Mouse (Mus musculus) erythroblast, embryonic 14.5 days (primary cell): Measurements from ENCODE around the gene 4930519P11Rik. TPM values are rescaled to one million over a fixed set of nuclear protein-coding genes. Genes with fewer than 3 reads are reported as not detected.

Experiments used
- H3K27me3 ChIP-seq: 2 replicates; pipeline ENCODE4 v1.6.1; 2012; ENCODE audit warnings: inconsistent platforms; ENCODE audit not compliant: control insufficient read depth
- H3K36me3 ChIP-seq: 2 replicates; pipeline ENCODE4 v1.6.1; 2012; ENCODE audit warnings: mild to moderate bottlenecking, inconsistent platforms; ENCODE audit not compliant: control insufficient read depth
- H3K4me1 ChIP-seq: 2 replicates; pipeline ENCODE4 v1.6.1; 2012; ENCODE audit warnings: inconsistent platforms; ENCODE audit not compliant: control insufficient read depth
- H3K4me3 ChIP-seq: replicated peaks from 2 replicates; pipeline ENCODE3; 2012; ENCODE audit warnings: moderate library complexity, mild to moderate bottlenecking, inconsistent platforms
- H3K9me3 ChIP-seq: 2 replicates; pipeline ENCODE4 v1.6.1; 2012; ENCODE audit warnings: low read length, inconsistent platforms, mixed read lengths; ENCODE audit not compliant: control insufficient read depth
- GATA1 ChIP-seq: IDR thresholded peaks from 2 replicates; pipeline ENCODE4 v1.6.1; 2012; ENCODE audit warnings: low read length, inconsistent platforms, mixed read lengths
- TAL1 ChIP-seq: IDR thresholded peaks from 3 replicates; pipeline ENCODE4 v1.6.1; 2012; ENCODE audit warnings: low read length, inconsistent platforms, mixed read lengths
- polyA plus RNA-seq: library from polyadenylated mRNA; stranded (reverse); fragments of >175 nt; gene quantifications from 2 replicates; pipeline ENCODE4 v1.2.3, GENCODE M21; 2012

4930519P11Rik gene
- polyA plus RNA-seq, 1 experiment = 0.33 TPM

DNA sequence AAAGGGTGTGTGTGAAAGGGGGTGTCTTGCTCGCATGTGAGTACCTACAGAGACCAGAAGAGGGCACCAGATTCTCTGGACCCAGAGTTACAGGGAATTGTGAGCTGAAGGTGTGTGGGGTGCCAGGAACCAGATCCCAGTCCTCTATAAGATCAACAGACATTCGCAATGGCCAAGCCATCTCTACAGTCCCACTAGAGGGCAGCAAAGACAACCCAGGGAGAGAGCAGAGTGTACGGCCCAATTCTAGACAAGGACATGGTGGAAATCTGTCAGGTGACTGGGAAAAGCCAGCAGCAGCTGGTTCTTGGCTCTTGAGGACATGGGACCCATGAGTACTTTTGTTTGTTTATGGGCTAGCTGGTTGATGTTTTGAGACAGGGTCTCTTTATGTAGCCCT, 20.2 kb downstream of the 4930519P11Rik start:
- TF ChIP-seq TAL1 (no peak), GATA1 (no peak)
- H3K4me3 ChIP-seq = no peak overlapping the region
- peaks cover 1% of the 10 kb centered on the region; the same call in 1 of the 2 replicates for H3K4me1 ChIP-seq
- H3K36me3 ChIP-seq = peaks cover 54% of the 10 kb centered on the region
- no peaks in the 10 kb centered on the region for H3K27me3 ChIP-seq
- peaks cover 5% of the 10 kb centered on the region; the same call in 1 of the 2 replicates for H3K9me3 ChIP-seq

DNA sequence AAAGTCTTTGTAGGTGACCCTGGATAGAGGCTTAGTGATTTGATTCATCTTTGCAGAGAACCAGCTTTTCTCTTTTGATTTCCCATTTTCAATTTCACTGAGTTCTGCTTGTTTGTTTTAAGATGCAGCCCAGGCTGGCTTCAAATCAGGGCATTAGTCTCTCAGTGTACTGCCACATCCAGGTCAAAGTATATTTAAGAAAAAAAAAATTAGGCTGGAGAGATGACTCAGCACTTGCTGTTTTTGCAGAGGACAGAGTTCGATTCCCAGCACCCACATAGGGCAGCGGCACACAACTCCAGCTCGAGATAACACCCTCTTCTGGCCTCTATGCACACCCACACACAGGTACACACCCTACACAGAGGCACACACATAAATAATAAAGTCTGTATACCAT, 22.0 kb downstream of the 4930519P11Rik start:
- H3K4me1 ChIP-seq = no peaks in the 10 kb centered on the region; the same call in 1 of the 2 replicates
- H3K4me3 ChIP-seq = no peak overlapping the region
- TF ChIP-seq TAL1 = no peak
- no peak for TF ChIP-seq GATA1
- H3K36me3 ChIP-seq = peaks cover 66% of the 10 kb centered on the region
- H3K27me3 ChIP-seq = no peaks in the 10 kb centered on the region
- peaks cover 5% of the 10 kb centered on the region; the same call in 1 of the 2 replicates for H3K9me3 ChIP-seq

DNA sequence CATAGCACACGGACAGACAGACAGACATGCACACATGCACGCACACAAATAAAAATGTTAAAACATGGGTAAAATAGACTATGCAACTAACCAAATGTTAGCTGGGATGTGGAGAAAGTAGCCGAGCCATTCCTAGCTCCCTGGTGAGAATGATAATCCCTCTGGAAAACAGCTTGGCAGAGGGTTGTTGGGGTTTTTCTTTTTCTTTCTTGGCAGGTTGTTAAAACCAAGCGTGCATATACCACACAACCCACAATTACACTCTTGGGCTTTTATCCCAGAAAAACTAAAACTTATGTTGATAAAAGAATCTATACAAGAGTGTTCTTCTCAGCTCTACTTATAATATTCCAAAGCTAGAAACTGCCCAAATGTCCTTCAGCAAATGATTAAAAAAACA, 24.2 kb downstream of the 4930519P11Rik start:
- Histone ChIP-seq H3K4me1 (peaks cover 7% of the 10 kb centered on the region), H3K4me3 (no peak overlapping the region), H3K9me3 (peaks cover 5% of the 10 kb centered on the region; the same call in 1 of the 2 replicates), H3K27me3 (no peaks in the 10 kb centered on the region), H3K36me3 (peaks cover 53% of the 10 kb centered on the region)
- no peak for TF ChIP-seq TAL1
- TF ChIP-seq GATA1 = no peak

DNA sequence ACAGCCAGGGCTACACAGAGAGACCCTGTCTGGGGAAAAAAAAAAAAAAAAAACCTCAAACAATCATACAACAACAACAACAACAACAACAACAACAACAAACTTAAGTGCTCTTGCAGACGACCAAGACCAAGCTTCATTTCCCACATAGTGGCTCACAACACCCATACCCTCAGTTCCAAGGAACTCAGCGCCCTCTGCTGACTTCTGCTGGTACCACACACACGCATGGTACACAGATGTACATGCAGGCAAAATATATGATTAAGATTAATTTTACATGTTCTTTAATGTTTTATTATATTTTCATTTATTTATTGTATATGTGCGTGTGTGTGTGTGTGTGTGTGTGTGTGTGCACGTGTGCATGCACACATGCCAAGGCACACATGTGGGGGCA, 26.8 kb downstream of the 4930519P11Rik start:
- no peaks in the 10 kb centered on the region for H3K27me3 ChIP-seq
- peaks cover 29% of the 10 kb centered on the region for H3K36me3 ChIP-seq
- H3K4me3 ChIP-seq = no peak overlapping the region
- no peaks in the 10 kb centered on the region for H3K9me3 ChIP-seq
- peaks cover 25% of the 10 kb centered on the region for H3K4me1 ChIP-seq
- no peak for TF ChIP-seq TAL1
- no peak for TF ChIP-seq GATA1

DNA sequence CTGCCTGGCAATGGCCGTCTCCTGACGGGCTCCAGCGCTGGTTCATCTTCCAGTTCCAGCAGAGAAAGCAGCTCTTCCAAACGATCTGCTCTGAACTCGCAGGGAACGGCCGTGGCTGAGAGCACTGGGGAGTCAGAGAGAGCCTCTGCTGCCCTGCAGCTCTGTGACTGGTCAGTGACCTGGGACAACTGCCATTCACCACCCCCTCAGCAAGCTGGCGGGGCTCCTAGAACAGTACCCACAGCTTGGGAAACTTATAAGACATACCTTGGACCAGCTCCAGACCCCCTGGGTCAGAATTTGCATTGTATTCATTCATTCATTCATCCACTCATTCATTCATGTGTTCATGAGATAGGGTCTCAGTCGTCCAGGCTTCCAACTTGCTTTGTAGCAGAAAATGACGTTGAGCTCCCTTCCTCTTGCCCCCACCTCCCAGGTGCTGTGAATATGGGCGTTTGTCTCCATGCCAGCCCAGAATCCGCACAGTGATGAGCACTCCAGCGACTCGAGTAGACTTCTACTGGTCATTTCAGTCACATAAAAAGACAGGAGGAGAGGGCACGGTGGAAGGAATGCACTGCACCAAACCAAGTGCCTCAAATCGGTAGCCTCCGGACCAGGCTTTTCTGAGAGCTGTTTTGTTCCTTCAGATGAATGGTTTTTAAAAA, 28.2 kb downstream of the 4930519P11Rik start:
- Histone ChIP-seq H3K9me3 (no peaks in the 10 kb centered on the region), H3K4me3 (no peak overlapping the region)

DNA sequence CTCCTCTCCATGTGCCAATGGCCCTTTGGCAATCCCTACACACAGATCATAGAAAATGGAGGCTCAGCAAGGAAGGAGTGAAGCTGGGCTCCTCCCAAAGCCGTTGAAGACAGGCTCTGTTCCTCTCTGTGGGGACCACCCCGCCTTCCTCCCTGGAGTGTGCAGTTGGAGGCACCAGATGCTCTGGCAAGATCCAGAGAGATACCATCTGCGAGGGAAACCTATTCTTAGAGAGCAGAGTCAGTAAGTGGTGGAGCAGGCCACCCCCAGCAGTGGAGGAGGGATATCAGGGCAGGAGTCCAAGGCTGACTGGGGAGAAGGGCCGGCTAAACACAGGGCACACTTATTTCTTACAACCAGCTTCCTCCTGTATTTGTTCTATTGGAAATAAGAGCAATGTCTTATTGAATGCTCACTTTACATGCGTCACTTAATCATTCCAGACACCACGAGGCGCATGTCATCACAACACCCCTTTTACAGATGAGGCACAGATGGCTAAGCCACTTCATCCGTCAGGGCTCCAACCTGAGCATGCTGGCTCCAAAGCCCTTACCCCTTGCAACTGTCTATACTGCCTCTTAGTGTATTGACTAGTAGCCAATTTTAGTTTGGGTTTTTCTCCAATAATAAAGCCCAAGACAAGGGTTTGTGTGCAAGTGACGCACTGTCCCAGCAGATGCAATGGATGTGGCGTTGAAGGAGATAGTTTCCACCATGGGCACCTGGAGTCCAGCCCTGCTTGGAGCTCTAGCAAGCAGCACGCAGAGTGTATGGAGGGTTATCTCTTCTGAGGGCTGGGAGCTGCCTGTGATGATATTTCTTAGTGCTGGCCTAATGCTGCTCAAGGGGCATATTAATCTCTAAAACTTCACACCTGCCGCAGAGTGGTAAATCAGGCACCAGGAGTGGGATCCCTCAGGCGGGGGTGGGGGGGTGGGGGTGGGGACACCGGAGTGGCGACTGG, 29.0 kb downstream of the 4930519P11Rik start:
- Histone ChIP-seq H3K9me3 (no peaks in the 10 kb centered on the region), H3K27me3 (no peaks in the 10 kb centered on the region), H3K4me3 (no peak overlapping the region), H3K36me3 (peaks cover 25% of the 10 kb centered on the region), H3K4me1 (peaks cover 25% of the 10 kb centered on the region)
- TF ChIP-seq GATA1 = no peak
- TF ChIP-seq TAL1 = no peak

More for the DNA sequence above, 28.2 kb downstream of the 4930519P11Rik start:
- TF ChIP-seq GATA1 (no peak), TAL1 (no peak)
- Histone ChIP-seq H3K4me1 (peaks cover 25% of the 10 kb centered on the region), H3K36me3 (peaks cover 26% of the 10 kb centered on the region), H3K27me3 (no peaks in the 10 kb centered on the region)

DNA sequence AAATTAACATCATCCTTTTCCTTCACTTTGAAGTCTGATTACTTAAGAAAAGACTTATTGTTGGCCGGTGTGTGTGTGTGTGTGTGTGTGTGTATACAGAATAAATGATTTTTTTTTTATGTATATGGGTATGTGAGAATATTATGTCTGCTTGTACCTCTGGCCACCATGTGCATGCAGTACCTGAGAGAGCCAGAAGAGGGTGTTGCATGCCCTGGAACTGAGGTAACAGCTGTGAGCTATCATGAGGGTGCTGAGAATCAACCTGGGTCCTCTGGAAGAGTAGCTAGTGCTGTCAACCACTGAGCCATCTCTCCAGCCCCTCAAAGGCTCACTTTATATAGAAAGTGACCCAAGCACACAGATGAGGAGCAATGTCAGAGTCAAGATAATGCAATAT, 31.8 kb downstream of the 4930519P11Rik start:
- Histone ChIP-seq H3K27me3 (no peaks in the 10 kb centered on the region), H3K9me3 (no peaks in the 10 kb centered on the region)
- TF ChIP-seq GATA1 = no peak
- TF ChIP-seq TAL1 = no peak

DNA sequence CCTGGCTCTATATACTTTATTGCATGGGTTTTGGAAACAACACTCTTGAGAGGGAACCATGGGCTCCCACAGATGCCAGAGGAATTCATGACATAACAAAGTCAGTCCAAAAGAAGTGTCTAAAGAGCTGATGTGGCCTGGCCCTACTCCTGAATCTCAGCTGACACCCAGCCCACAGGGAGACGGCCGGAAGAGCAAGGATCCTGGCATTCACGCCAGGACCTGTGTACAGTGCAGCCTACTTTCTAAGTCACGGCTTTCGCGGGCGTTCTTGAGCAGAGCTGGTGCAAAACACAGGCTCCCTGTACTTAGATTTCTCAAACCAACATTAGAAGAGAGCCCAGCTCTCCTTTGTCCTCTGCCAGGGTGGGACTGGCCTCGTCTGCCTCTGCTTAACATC, 32.7 kb downstream of the 4930519P11Rik start:
- Histone ChIP-seq H3K4me1 (peaks cover 25% of the 10 kb centered on the region), H3K4me3 (no peak overlapping the region), H3K27me3 (no peaks in the 10 kb centered on the region), H3K36me3 (peaks cover under 1% of the 10 kb centered on the region; the same call in 1 of the 2 replicates), H3K9me3 (no peaks in the 10 kb centered on the region)
- TF ChIP-seq TAL1 = no peak
- TF ChIP-seq GATA1 = no peak

More for the DNA sequence above, 31.8 kb downstream of the 4930519P11Rik start:
- peaks cover 25% of the 10 kb centered on the region for H3K4me1 ChIP-seq
- no peak overlapping the region for H3K4me3 ChIP-seq
- H3K36me3 ChIP-seq = peaks cover 7% of the 10 kb centered on the region

DNA sequence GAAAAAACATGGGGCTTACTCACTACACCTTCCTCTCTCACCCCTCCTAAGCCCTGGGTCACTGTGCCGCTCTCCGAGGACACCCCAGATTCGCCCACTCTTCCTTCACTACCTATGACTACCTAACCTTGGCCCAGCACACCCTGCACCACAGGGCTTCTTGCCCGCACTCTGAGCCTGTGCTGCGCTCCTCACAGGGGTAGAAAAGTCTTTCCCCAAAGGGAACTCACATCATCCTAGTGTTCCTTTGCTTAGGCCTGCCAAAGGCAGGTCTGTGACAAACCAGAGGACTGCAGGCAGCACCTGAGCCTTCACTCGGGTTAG, 35.5 kb downstream of the 4930519P11Rik start:
- TF ChIP-seq TAL1 (no peak), GATA1 (no peak)
- no peaks in the 10 kb centered on the region for H3K27me3 ChIP-seq
- no peaks in the 10 kb centered on the region for H3K36me3 ChIP-seq
- H3K4me1 ChIP-seq = peaks cover 6% of the 10 kb centered on the region
- no peak overlapping the region for H3K4me3 ChIP-seq
- no peaks in the 10 kb centered on the region for H3K9me3 ChIP-seq
